ENCODE assay signal across 9 mouse cellular contexts in the genomic region with DNA sequence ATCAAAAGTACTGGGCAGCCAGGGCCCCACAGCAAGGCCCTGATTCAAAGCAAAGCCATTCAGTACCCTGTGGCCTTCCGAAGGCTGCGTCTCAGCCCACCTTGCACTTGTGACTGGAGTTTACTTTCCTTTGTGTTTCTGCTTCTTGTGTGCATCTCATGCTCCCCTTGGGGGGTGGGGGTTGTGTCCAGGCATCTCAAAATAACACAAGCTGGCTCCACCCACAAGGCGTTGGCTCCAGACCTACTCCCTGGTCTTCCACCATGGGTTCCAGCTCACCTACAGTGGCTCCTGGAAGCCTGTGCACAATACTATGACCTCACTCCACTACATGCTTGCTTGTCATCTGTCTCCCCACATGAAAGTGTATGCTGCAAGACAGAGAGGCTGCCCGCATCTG.
"Had no signal": no experiment of that assay in that cellular context is flagged by ENCODE, and none has a peak within 500 bp of the region (broad histone marks: within the 10 kb centered on the region; RNA-seq: fewer than 3 reads in every experiment).

No protein-coding gene starts in this region.

- DNase-seq: kidney, postnatal 25 days; lung, adult 2 months; lung, postnatal 36 days; midbrain, embryonic 14.5 days; thymus, postnatal 14 days had no signal

- H3K4me3 ChIP-seq: kidney, embryonic 15.5 days; liver, embryonic 15.5 days; neural tube, embryonic 12.5 days had no signal

- H3K27ac ChIP-seq: kidney, embryonic 15.5 days; liver, embryonic 15.5 days; neural tube, embryonic 12.5 days; stomach, postnatal 0 days had no signal

- H3K27me3 ChIP-seq: kidney, embryonic 15.5 days; neural tube, embryonic 12.5 days had no signal

- H3K36me3 ChIP-seq: kidney, embryonic 15.5 days; liver, embryonic 15.5 days; neural tube, embryonic 12.5 days had no signal

- H3K9me3 ChIP-seq: kidney, embryonic 15.5 days; liver, embryonic 15.5 days; neural tube, embryonic 12.5 days had no signal

- H3K9ac ChIP-seq: kidney, embryonic 15.5 days; liver, embryonic 15.5 days; neural tube, embryonic 12.5 days had no signal
